Mouse (Mus musculus) right cerebral cortex, postnatal 10 days (tissue): ENCODE measurements at regions not wholly inside any gene's neighbourhood (a gene's known extent, or its start where the extent isn't known, plus 50 kb on each side); places are given as distances from the start of the nearest gene placed in this dataset.

Experiments
- DNase-seq, 2 experiments: peaks; one replicate each; pipeline ENCODE4 v3.0.0; 2021; ENCODE audit warnings: low spot score in 2 of 2

GRCm38 (mm10) chr12:117430886-117431285, 85.4 kb upstream of the Rapgef5 start:
- no peak for DNase-seq

- no peak for DNase-seq
These were observed 83.5 kb upstream of the Rapgef5 start for GRCm38 (mm10) chr12:117432788-117433187.

- no peak for DNase-seq
These were observed 79.3 kb upstream of the Rapgef5 start for GRCm38 (mm10) chr12:117437011-117437410.

GRCm38 (mm10) chr12:117439015-117439605, 77.2 kb upstream of the Rapgef5 start:
- peak; percentile 76 to 85 for DNase-seq

- no peak for DNase-seq
These were observed 71.9 kb upstream of the Rapgef5 start for GRCm38 (mm10) chr12:117444247-117444989.

- DNase-seq: no peak
These were observed 69.1 kb upstream of the Rapgef5 start for GRCm38 (mm10) chr12:117447223-117447622.

- DNase-seq: no peak
These were observed 68.2 kb upstream of the Rapgef5 start for GRCm38 (mm10) chr12:117447843-117448728.

- DNase-seq: no peak
These were observed 67.2 kb upstream of the Rapgef5 start for GRCm38 (mm10) chr12:117449080-117449479.

GRCm38 (mm10) chr12:117450106-117450505, 66.2 kb upstream of the Rapgef5 start:
- no peak for DNase-seq

- DNase-seq: no peak
These were observed 65.4 kb upstream of the Rapgef5 start for GRCm38 (mm10) chr12:117450871-117451270.

- no peak for DNase-seq
These were observed 64.8 kb upstream of the Rapgef5 start for GRCm38 (mm10) chr12:117451441-117451840.

GRCm38 (mm10) chr12:117455800-117456199, 60.5 kb upstream of the Rapgef5 start:
- no peak for DNase-seq

GRCm38 (mm10) chr12:117458132-117459070, 57.9 kb upstream of the Rapgef5 start:
- DNase-seq: no peak

GRCm38 (mm10) chr12:117459541-117459940, 56.7 kb upstream of the Rapgef5 start:
- DNase-seq: no peak

GRCm38 (mm10) chr12:117465206-117465605, 51.1 kb upstream of the Rapgef5 start:
- no peak for DNase-seq

- DNase-seq: no peak
These were observed 50.3 kb upstream of the Rapgef5 start for GRCm38 (mm10) chr12:117465998-117466397.
